Mouse (Mus musculus): ENCODE measurements around the gene Lgr4. TPM values are rescaled to one million over a fixed set of nuclear protein-coding genes. Genes with fewer than 3 reads are reported as not detected.

The Lgr4 gene
- polyA plus RNA-seq, 1 experiment from 2014 or later = 14.6 TPM

- H3K4me1 ChIP-seq = peaks cover 30% of the 10 kb centered on the region
- H3K27ac ChIP-seq (replicated peaks) = peak within 1 kb of the TSS; percentile 98
- H3K27me3 ChIP-seq (replicated peaks; ENCODE audit: low read depth, poor library complexity, severe bottlenecking) = no peaks in the 10 kb centered on the region
- peaks cover 36% of the 10 kb centered on the region for H3K36me3 ChIP-seq (replicated peaks)
- no peaks in the 10 kb centered on the region for H3K9me3 ChIP-seq
- peak within 1 kb of the TSS; percentile 87 for H3K4me3 ChIP-seq
- DNase-seq (ENCODE audit: low spot score) = peak; percentile 96
- under 1% methylated on average over 55 of the region's 55 CpGs for WGBS
Measured at GRCm38 (mm10) chr2:110017616-110018505, 100.4 kb downstream of the Lgr4 start, which contains the start of gene Ccdc34. Gene Ccdc34, plus strand, starts transcription at chr2:110017817.

GRCm38 (mm10) chr2:110019656-110020055 lies 102.2 kb downstream of the Lgr4 start:
- H3K27me3 ChIP-seq (replicated peaks; ENCODE audit: low read depth, poor library complexity, severe bottlenecking) = no peaks in the 10 kb centered on the region
- WGBS = 88% methylated on average over 4 of the region's 4 CpGs
- peaks cover 30% of the 10 kb centered on the region for H3K4me1 ChIP-seq
- peak overlapping the region; percentile 87; the same call in 1 of the 2 replicates for H3K4me3 ChIP-seq
- no peak for DNase-seq (ENCODE audit: low spot score)
- peaks cover 46% of the 10 kb centered on the region for H3K36me3 ChIP-seq (replicated peaks)
- H3K9me3 ChIP-seq = no peaks in the 10 kb centered on the region
- H3K27ac ChIP-seq (replicated peaks) = no peak overlapping the region

- 0 out of 2 replicates have a peak overlapping the region, but pooled peaks have one; percentile 8 for H3K4me3 ChIP-seq
Measured at GRCm38 (mm10) chr2:110020430-110020829, 103.0 kb downstream of the Lgr4 start.

GRCm38 (mm10) chr2:110036265-110036664 lies 118.8 kb downstream of the Lgr4 start:
- Histone ChIP-seq H3K36me3 (replicated peaks) (peaks cover 30% of the 10 kb centered on the region), H3K27me3 (replicated peaks; ENCODE audit: low read depth, poor library complexity, severe bottlenecking) (no peaks in the 10 kb centered on the region), H3K4me1 (peaks cover 18% of the 10 kb centered on the region), H3K27ac (replicated peaks) (no peak overlapping the region), H3K9me3 (no peaks in the 10 kb centered on the region), H3K4me3 (no peak overlapping the region)
- DNase-seq (ENCODE audit: low spot score) = peak; percentile 29
- 36% methylated on average over 4 of the region's 4 CpGs for WGBS

More at GRCm38 (mm10) chr2:110020430-110020829, 103.0 kb downstream of the Lgr4 start:
- H3K36me3 ChIP-seq (replicated peaks) = peaks cover 51% of the 10 kb centered on the region
- WGBS = 90% methylated on average over 1 of the region's 1 CpGs
- DNase-seq (ENCODE audit: low spot score) = no peak
- H3K4me1 ChIP-seq = peaks cover 30% of the 10 kb centered on the region
- H3K27me3 ChIP-seq (replicated peaks; ENCODE audit: low read depth, poor library complexity, severe bottlenecking) = no peaks in the 10 kb centered on the region
- no peaks in the 10 kb centered on the region for H3K9me3 ChIP-seq
- H3K27ac ChIP-seq (replicated peaks) = no peak overlapping the region

- H3K27me3 ChIP-seq (replicated peaks; ENCODE audit: low read depth, poor library complexity, severe bottlenecking) = no peaks in the 10 kb centered on the region
- H3K4me3 ChIP-seq = no peak overlapping the region
- H3K27ac ChIP-seq (replicated peaks) = no peak overlapping the region
- 65% methylated on average over 4 of the region's 4 CpGs for WGBS
- DNase-seq (ENCODE audit: low spot score) = no peak
- H3K9me3 ChIP-seq = no peaks in the 10 kb centered on the region
- H3K36me3 ChIP-seq (replicated peaks) = peaks cover 33% of the 10 kb centered on the region
- peaks cover 18% of the 10 kb centered on the region for H3K4me1 ChIP-seq
Measured at GRCm38 (mm10) chr2:110036665-110037064, 119.2 kb downstream of the Lgr4 start.

- H3K27me3 ChIP-seq (replicated peaks; ENCODE audit: low read depth, poor library complexity, severe bottlenecking) = no peaks in the 10 kb centered on the region
- 82% methylated on average over 2 of the region's 2 CpGs for WGBS
- peaks cover 37% of the 10 kb centered on the region for H3K36me3 ChIP-seq (replicated peaks)
- peaks cover 18% of the 10 kb centered on the region for H3K4me1 ChIP-seq
- H3K9me3 ChIP-seq = no peaks in the 10 kb centered on the region
- no peak overlapping the region for H3K4me3 ChIP-seq
- no peak overlapping the region for H3K27ac ChIP-seq (replicated peaks)
- DNase-seq (ENCODE audit: low spot score) = no peak
Measured at GRCm38 (mm10) chr2:110037221-110037620, 119.8 kb downstream of the Lgr4 start.

GRCm38 (mm10) chr2:110038341-110038740 lies 120.9 kb downstream of the Lgr4 start:
- peaks cover 18% of the 10 kb centered on the region for H3K4me1 ChIP-seq
- DNase-seq (ENCODE audit: low spot score) = no peak
- H3K4me3 ChIP-seq = no peak overlapping the region
- peaks cover 25% of the 10 kb centered on the region for H3K36me3 ChIP-seq (replicated peaks)
- 84% methylated on average over 5 of the region's 5 CpGs for WGBS
- no peak overlapping the region for H3K27ac ChIP-seq (replicated peaks)
- H3K9me3 ChIP-seq = no peaks in the 10 kb centered on the region
- H3K27me3 ChIP-seq (replicated peaks; ENCODE audit: low read depth, poor library complexity, severe bottlenecking) = no peaks in the 10 kb centered on the region

- no peaks in the 10 kb centered on the region for H3K27me3 ChIP-seq (replicated peaks; ENCODE audit: low read depth, poor library complexity, severe bottlenecking)
- H3K36me3 ChIP-seq (replicated peaks) = peaks cover 30% of the 10 kb centered on the region
- H3K9me3 ChIP-seq = no peaks in the 10 kb centered on the region
- peaks cover 3% of the 10 kb centered on the region; the same call in 1 of the 2 replicates for H3K4me1 ChIP-seq
- H3K4me3 ChIP-seq = no peak overlapping the region
- no peak overlapping the region for H3K27ac ChIP-seq (replicated peaks)
- 80% methylated on average over 5 of the region's 5 CpGs for WGBS
- DNase-seq (ENCODE audit: low spot score) = no peak
Measured at GRCm38 (mm10) chr2:110042861-110043760, 125.7 kb downstream of the Lgr4 start.

GRCm38 (mm10) chr2:110058424-110058823 lies 141.0 kb downstream of the Lgr4 start:
- no peaks in the 10 kb centered on the region for H3K27me3 ChIP-seq (replicated peaks; ENCODE audit: low read depth, poor library complexity, severe bottlenecking)
- 54% methylated on average over 4 of the region's 4 CpGs for WGBS
- no peak overlapping the region for H3K4me3 ChIP-seq
- DNase-seq (ENCODE audit: low spot score) = no peak
- H3K4me1 ChIP-seq = no peaks in the 10 kb centered on the region
- H3K9me3 ChIP-seq = no peaks in the 10 kb centered on the region
- no peaks in the 10 kb centered on the region for H3K36me3 ChIP-seq (replicated peaks)
- H3K27ac ChIP-seq (replicated peaks) = no peak overlapping the region

GRCm38 (mm10) chr2:110063131-110063530 lies 145.7 kb downstream of the Lgr4 start:
- Histone ChIP-seq H3K27ac (replicated peaks) (no peak overlapping the region), H3K4me1 (no peaks in the 10 kb centered on the region), H3K9me3 (no peaks in the 10 kb centered on the region), H3K4me3 (no peak overlapping the region), H3K36me3 (replicated peaks) (no peaks in the 10 kb centered on the region), H3K27me3 (replicated peaks; ENCODE audit: low read depth, poor library complexity, severe bottlenecking) (no peaks in the 10 kb centered on the region)
- 92% methylated on average over 1 of the region's 1 CpGs for WGBS
- DNase-seq (ENCODE audit: low spot score) = no peak
